Mouse (Mus musculus) embryonic fibroblast, embryonic 13.5 days (primary cell): ENCODE data around the gene Map3k20.

Source experiments
- CTCF ChIP-seq: IDR thresholded peaks from 2 replicates; pipeline ENCODE4 v1.5.1; 2011; ENCODE audit warnings: mild to moderate bottlenecking, control low read depth, low read length, moderate library complexity, borderline replicate concordance; ENCODE audit not compliant: insufficient read depth
- POLR2A ChIP-seq: IDR thresholded peaks from 2 replicates; pipeline ENCODE4 v1.6.1; 2011; ENCODE audit warnings: low read depth, mild to moderate bottlenecking, control low read depth, low read length, moderate library complexity

- no peak for TF ChIP-seq POLR2A
- no peak for TF ChIP-seq CTCF
Measured at GRCm38 (mm10) chr2:72379425-72379824, 94.0 kb downstream of the Map3k20 start.
